Mouse (Mus musculus) kidney, postnatal 0 days (tissue): ENCODE results near the gene March6. TPM values are rescaled to one million over a fixed set of nuclear protein-coding genes. Genes with fewer than 3 reads are reported as not detected.

Experiments used
- ATAC-seq: fragments of 200-750 bp; cut with Nextera tagmentation; replicated peaks from 2 replicates; pipeline ENCODE4 v1.8.0; 2017; ENCODE audit warnings: low read depth, moderate number of reproducible peaks, moderate TSS enrichment, moderate library complexity; ENCODE audit not compliant: low FRiP score
- DNase-seq: peaks from one replicate; pipeline ENCODE4 v3.0.0-alpha.2; 2016; ENCODE audit warnings: low spot score
- H3K27ac ChIP-seq: fragments of 300-500 bp; sonication (generic); 2 replicates; pipeline ENCODE4 v1.5.1; 2014; ENCODE audit warnings: mild to moderate bottlenecking
- H3K27me3 ChIP-seq: fragments of 300-500 bp; sonication (generic); 2 replicates; pipeline ENCODE4 v1.6.1; 2014; ENCODE audit warnings: low read length, mixed read lengths; ENCODE audit not compliant: insufficient read depth
- H3K36me3 ChIP-seq: fragments of 300-500 bp; sonication (generic); 2 replicates; pipeline ENCODE4 v1.6.1; 2014; ENCODE audit warnings: low read length, mixed read lengths; ENCODE audit not compliant: insufficient read depth
- H3K4me1 ChIP-seq: fragments of 300-500 bp; sonication (generic); replicated peaks from 2 replicates; pipeline ENCODE4 v1.6.1; 2014; ENCODE audit warnings: antibody characterized with exemption, low read length, mixed read lengths; ENCODE audit not compliant: insufficient read depth
- H3K4me2 ChIP-seq: fragments of 300-500 bp; sonication (generic); 2 replicates; pipeline ENCODE4 v1.6.1; 2014; ENCODE audit warnings: mild to moderate bottlenecking, low read length, moderate library complexity, mixed read lengths
- H3K4me3 ChIP-seq: fragments of 300-500 bp; sonication (generic); replicated peaks from 2 replicates; pipeline ENCODE4 v1.5.1; 2014; ENCODE audit warnings: low read depth, low read length
- H3K9ac ChIP-seq: fragments of 300-500 bp; sonication (generic); 2 replicates; pipeline ENCODE4 v1.6.1; 2014; ENCODE audit warnings: low read depth, low read length
- H3K9me3 ChIP-seq: fragments of 300-500 bp; sonication (generic); replicated peaks from 2 replicates; pipeline ENCODE4 v1.6.1; 2016; ENCODE audit warnings: low read length, inconsistent platforms, mixed read lengths
- CTCF ChIP-seq: IDR thresholded peaks from 2 replicates; pipeline ENCODE4 v1.5.1; 2016; ENCODE audit warnings: antibody characterized with exemption, low read depth, mild to moderate bottlenecking, moderate library complexity
- WGBS: fragments of 180-500 bp; shearing (Covaris S2); extraction: QIAGEN DNeasy Blood & Tissue Kit; methylation state at CpG from one replicate; pipeline ENCODE4 v1.1.7; 2014; 5-methylcytosine and 5-hydroxymethylcytosine counted together
- polyA plus RNA-seq: library from polyadenylated mRNA; unstranded; fragments of >200 nt; fragmentation: Nextera tagmentation; extraction: Ambion mirVana; gene quantifications from 2 replicates; pipeline ENCODE4 v1.2.1, GENCODE M21; 2015

Gene March6
- polyA plus RNA-seq, 1 experiment from 2014 or later = 24.9 TPM

DNA sequence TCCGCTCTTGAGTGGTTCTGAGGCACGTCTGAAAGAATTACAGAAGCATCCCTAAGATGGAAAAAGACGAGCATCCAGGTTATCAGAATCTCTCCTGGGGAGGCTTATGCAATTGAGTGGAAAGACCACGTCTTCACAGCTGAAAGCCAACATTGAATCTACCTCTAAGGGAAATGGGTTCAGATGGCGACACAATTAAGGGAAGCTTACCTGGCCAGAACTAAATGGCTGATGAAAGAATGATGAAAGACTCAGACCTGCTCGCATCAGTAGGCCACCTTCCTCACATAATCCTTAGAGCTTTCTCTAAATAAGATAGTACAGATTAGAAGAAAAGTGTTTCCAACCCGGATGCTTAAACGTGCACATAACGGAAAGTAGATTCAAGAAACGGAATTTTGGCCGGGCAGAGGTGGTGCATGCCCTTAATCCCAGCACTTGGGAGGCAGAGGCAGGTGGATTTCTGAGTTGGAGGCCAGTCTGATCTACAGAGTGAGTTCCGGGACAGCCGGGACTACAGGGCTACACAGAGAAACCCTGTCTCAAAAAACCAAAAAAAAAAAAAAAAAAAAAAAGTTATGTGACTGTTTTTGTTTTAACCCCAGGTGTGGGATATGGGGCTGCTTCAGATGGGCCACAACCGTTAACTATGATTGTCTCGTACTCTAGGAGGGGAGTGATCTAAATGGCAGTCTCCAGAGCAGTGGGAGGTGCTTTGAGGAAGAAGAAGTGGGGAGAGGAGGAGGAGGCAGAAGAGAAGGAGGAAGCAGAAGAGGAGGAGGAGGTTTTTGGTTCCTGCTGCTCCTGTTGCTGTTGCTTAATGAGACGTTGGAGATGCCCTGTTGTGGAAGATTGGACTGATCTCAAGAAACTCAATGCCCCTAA lies 835 bp upstream of the March6 start:
- Histone ChIP-seq H3K4me1 (no peaks in the 10 kb centered on the region; the same call in 1 of the 2 replicates), H3K36me3 (no peaks in the 10 kb centered on the region), H3K9ac (peak overlapping the region; percentile 95), H3K9me3 (no peaks in the 10 kb centered on the region), H3K27ac (peak overlapping the region; percentile 98), H3K4me3 (peak overlapping the region; percentile 95), H3K4me2 (peak overlapping the region; percentile 68), H3K27me3 (no peaks in the 10 kb centered on the region)
- no peak for TF ChIP-seq CTCF
- DNase-seq (peak; percentile 21), ATAC-seq (no peak)
- 18% methylated on average over 16 of the region's 16 CpGs for WGBS

DNA sequence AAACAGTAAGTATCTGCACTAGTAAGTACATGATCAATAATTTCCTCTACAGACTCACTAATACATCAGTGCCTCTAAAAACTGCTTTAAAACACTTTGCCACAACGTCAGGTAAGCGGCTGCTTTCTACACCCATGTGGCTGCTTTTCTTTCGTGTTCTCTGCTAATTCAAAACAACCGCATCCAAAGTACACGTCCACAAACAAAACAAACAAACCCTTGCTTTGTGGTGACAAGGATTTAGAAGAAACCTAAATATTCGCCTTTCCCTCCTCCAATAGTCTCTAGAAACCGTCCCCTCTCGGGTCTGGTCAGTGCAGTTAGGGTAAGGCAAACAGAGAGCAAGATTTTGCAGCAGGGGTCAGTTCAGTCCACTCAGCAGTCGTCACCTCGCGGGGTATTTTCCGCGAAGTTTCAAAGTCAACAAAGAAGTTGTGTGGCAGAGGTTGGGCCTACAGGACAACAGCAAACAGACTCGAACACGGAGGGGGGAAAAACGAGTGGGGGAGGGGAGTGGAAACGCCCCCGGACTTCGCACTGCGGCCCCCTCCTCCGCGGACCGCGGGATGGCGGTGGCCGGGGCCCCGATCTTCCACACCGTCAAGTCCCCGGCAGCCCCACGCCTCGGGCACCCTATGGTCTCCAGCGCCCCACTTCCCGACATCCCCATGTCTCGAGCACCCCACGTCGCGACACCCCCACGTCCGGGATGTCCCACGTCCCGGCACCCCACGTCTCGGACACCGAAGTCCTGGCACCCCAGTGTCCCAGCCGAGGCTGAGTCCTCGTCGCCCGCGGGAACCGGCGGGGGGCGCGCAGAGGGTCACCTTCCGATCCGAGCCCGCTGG lies 818 bp downstream of the March6 start:
- Histone ChIP-seq H3K4me2 (peak overlapping the region; percentile 68), H3K9ac (peak overlapping the region; percentile 95), H3K4me1 (no peaks in the 10 kb centered on the region), H3K36me3 (no peaks in the 10 kb centered on the region), H3K4me3 (peak overlapping the region; percentile 95), H3K27ac (peak overlapping the region; percentile 98), H3K27me3 (no peaks in the 10 kb centered on the region), H3K9me3 (no peaks in the 10 kb centered on the region)
- WGBS = under 1% methylated on average over 47 of the region's 56 CpGs
- no peak for TF ChIP-seq CTCF
- peak; percentile 68 for ATAC-seq
- DNase-seq = peak; percentile 53

DNA sequence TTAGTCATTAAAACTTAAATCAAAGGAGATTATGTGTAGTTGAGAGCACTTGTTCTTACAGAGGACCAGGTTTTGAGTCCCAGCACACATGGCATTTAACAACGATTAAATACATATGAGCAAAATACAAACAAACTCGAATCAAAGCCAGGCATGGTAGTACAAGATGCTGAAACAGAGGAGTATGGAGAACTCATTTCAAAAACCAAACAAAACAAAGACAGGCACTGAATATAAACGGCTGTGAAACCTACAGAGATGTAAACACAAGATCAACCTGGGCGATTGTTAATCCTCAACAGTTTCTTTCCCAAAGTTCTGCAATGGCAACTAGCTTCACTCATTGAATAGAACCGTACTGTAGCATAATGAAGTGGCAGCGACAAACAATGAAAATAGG lies 1.8 kb downstream of the March6 start:
- no peak for DNase-seq
- Histone ChIP-seq H3K9ac (peak overlapping the region; percentile 95), H3K4me2 (peak overlapping the region; percentile 68), H3K4me3 (peak overlapping the region; percentile 95), H3K36me3 (no peaks in the 10 kb centered on the region), H3K4me1 (no peaks in the 10 kb centered on the region), H3K27me3 (no peaks in the 10 kb centered on the region), H3K27ac (no peak overlapping the region; the same call in 1 of the 2 replicates), H3K9me3 (no peaks in the 10 kb centered on the region)
- WGBS = 36% methylated on average over 6 of the region's 6 CpGs
- TF ChIP-seq CTCF = no peak
- ATAC-seq = no peak

DNA sequence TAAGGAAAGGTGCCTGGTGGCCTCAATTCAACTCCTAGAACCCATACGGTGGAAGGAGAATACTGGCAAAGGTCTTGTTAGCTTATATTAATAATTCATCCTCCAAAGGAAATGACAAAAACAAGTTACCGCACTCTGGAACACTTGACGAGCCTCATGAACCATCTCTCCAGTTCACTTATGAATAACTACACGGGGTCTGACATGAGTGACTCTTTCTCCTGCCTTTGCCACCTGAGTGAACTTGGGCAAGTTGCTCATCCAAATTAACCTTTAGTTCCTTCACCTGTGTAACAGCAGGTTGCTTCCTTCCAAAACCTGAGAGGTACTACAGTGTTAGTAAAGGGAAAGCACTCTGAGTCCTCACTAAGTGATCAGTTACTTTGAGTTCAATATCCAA lies 2.4 kb downstream of the March6 start:
- TF ChIP-seq CTCF = no peak
- Histone ChIP-seq H3K36me3 (no peaks in the 10 kb centered on the region), H3K4me1 (no peaks in the 10 kb centered on the region; the same call in 1 of the 2 replicates), H3K9ac (no peak overlapping the region), H3K9me3 (no peaks in the 10 kb centered on the region), H3K4me2 (no peak overlapping the region), H3K4me3 (no peak overlapping the region), H3K27me3 (no peaks in the 10 kb centered on the region), H3K27ac (no peak overlapping the region)
- no peak for DNase-seq
- no peak for ATAC-seq
- WGBS = 74% methylated on average over 4 of the region's 4 CpGs

DNA sequence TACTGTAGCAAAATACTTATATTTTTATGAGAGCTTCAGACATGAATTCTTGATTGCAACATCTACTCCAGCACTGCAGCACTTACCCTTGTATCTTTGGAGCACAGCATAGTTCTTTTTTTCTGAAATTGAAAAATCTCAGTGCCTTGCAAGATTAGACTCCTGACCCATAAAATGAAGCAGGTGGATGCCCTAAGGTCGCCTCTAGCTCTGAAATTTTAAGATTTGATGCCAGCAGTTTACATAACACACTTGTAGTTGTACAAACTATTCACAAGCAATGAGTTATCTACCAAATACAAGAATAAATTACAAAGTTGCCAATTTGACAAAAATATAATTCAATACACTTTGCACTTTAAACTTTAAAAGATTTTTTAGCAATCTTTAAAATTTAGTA lies 4.4 kb downstream of the March6 start:
- Histone ChIP-seq H3K27me3 (no peaks in the 10 kb centered on the region), H3K4me1 (no peaks in the 10 kb centered on the region; the same call in 1 of the 2 replicates), H3K4me2 (no peak overlapping the region), H3K36me3 (no peaks in the 10 kb centered on the region), H3K9me3 (no peaks in the 10 kb centered on the region), H3K9ac (no peak overlapping the region), H3K4me3 (no peak overlapping the region), H3K27ac (no peak overlapping the region)
- WGBS = 89% methylated on average over 1 of the region's 1 CpGs
- no peak for TF ChIP-seq CTCF
- ATAC-seq (no peak), DNase-seq (no peak)

DNA sequence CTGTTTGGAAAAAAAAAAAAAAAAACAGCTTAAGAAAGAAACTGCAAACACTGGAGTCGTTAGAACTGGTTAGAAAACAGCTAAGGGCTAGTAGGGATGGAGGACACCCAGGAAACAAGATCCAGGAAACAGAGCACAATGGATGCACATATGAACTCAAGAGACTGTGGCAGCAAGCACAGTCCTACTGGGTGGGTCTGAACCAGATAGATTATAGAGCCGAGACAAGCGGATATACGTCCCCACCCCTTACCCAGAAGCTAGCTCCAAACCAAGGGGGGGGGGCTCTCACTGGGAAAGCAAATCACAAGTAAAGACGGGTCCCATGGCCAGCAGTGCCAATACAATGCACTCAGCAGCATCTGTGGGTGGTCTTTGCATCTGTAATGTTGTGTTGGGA lies 11.9 kb downstream of the March6 start:
- ATAC-seq (no peak), DNase-seq (no peak)
- Histone ChIP-seq H3K9me3 (no peaks in the 10 kb centered on the region), H3K4me3 (no peak overlapping the region), H3K9ac (no peak overlapping the region), H3K27me3 (no peaks in the 10 kb centered on the region), H3K4me2 (no peak overlapping the region), H3K4me1 (no peaks in the 10 kb centered on the region; the same call in 1 of the 2 replicates), H3K36me3 (no peaks in the 10 kb centered on the region), H3K27ac (no peak overlapping the region)
- 79% methylated on average over 5 of the region's 5 CpGs for WGBS
- TF ChIP-seq CTCF = no peak
